Mouse (Mus musculus) kidney, adult 2 months (tissue): ENCODE measurements around the gene Ano6.

Experiments used
- CTCF ChIP-seq: fragments of 200-500 bp; conservative IDR thresholded peaks from 2 replicates; pipeline ENCODE4 v1.5.1; 2011; ENCODE audit warnings: low read depth, mild to moderate bottlenecking, control low read depth, low read length, moderate library complexity, mixed read lengths; ENCODE audit not compliant: insufficient read depth, insufficient read length
- POLR2A ChIP-seq: fragments of 200-500 bp; IDR thresholded peaks from one replicate; pipeline ENCODE4 v1.6.1; 2011; ENCODE audit warnings: low read depth, low read length, control low read depth

- TF ChIP-seq CTCF (no peak), POLR2A (no peak)
Observed at GRCm38 (mm10) chr15:95800051-95800450, 9.4 kb downstream of the Ano6 start.
